Mouse (Mus musculus) induced T-regulatory cell, adult 2 months (primary cell): ENCODE data around the gene AI837181.

Experiments
- DNase-seq: peaks from one replicate; pipeline ENCODE4 v3.0.0-alpha.2; 2012; ENCODE audit warnings: low read depth

Gene AI837181

GRCm38 (mm10) chr19:5473720-5474119 is 48.8 kb downstream of the AI837181 start, which contains the start of gene Efemp2:
Gene Efemp2, plus strand, starts transcription at chr19:5473954.
- DNase-seq, result peak; percentile 78

GRCm38 (mm10) chr19:5474281-5475068 is 49.5 kb downstream of the AI837181 start:
- peak; percentile 34 for DNase-seq

- no peak for DNase-seq
These were observed 50.2 kb downstream of the AI837181 start for GRCm38 (mm10) chr19:5475069-5475714.
